Mouse (Mus musculus): ENCODE measurements at regions not wholly inside any gene's neighbourhood (a gene's known extent, or its start where the extent isn't known, plus 50 kb on each side); places are given as distances from the start of the nearest gene placed in this dataset.
"Not testable (repeated sequence)": the region's sequence is repeated elsewhere in the genome, so short reads cannot be mapped to it uniquely, and the experiment has no call there.

- Histone ChIP-seq H3K27me3 (no peaks in the 10 kb centered on the region), H3K4me2 (no peak overlapping the region), H3K27ac (no peak overlapping the region), H3K9ac (no peak overlapping the region), H3K9me3 (replicated peaks) (no peaks in the 10 kb centered on the region), H3K4me1 (replicated peaks) (no peaks in the 10 kb centered on the region), H3K4me3 (replicated peaks) (no peak overlapping the region), H3K36me3 (no peaks in the 10 kb centered on the region)
- ATAC-seq (ENCODE audit: low read depth): no peak
- no peak for DNase-seq
- 79% methylated on average over 14 of the region's 14 CpGs for whole genome bisulfite sequencing (ENCODE audit: insufficient replicate concordance)
Observed at GRCm38 (mm10) chr6:89095911-89096310, 193.9 kb downstream of the Tpra1 start.

- WGBS (ENCODE audit: insufficient replicate concordance): 72% methylated on average over 8 of the region's 8 CpGs
- Histone ChIP-seq H3K27me3 (no peaks in the 10 kb centered on the region), H3K4me3 (replicated peaks) (no peak overlapping the region), H3K9me3 (replicated peaks) (no peaks in the 10 kb centered on the region), H3K36me3 (no peaks in the 10 kb centered on the region), H3K9ac (no peak overlapping the region), H3K4me2 (no peak overlapping the region), H3K4me1 (replicated peaks) (no peaks in the 10 kb centered on the region), H3K27ac (no peak overlapping the region)
- ATAC-seq (ENCODE audit: low read depth): no peak
- no peak for DNase-seq
Observed at GRCm38 (mm10) chr6:89097531-89097930, 195.5 kb downstream of the Tpra1 start.

GRCm38 (mm10) chr6:89119241-89119640 is 217.2 kb downstream of the Tpra1 start:
- no peaks in the 10 kb centered on the region for H3K36me3 ChIP-seq
- H3K4me2 ChIP-seq: no peak overlapping the region
- H3K4me1 ChIP-seq (replicated peaks): no peaks in the 10 kb centered on the region
- no peaks in the 10 kb centered on the region for H3K27me3 ChIP-seq
- H3K9me3 ChIP-seq (replicated peaks): no peaks in the 10 kb centered on the region
- 36% methylated on average over 1 of the region's 1 CpGs for WGBS (ENCODE audit: insufficient replicate concordance)
- no peak overlapping the region for H3K9ac ChIP-seq
- no peak for ATAC-seq (ENCODE audit: low read depth)
- no peak for DNase-seq
- no peak overlapping the region for H3K4me3 ChIP-seq (replicated peaks)
- no peak overlapping the region for H3K27ac ChIP-seq

GRCm38 (mm10) chr6:89121023-89121745 is 219.1 kb downstream of the Tpra1 start:
- H3K36me3 ChIP-seq: no peaks in the 10 kb centered on the region
- H3K27ac ChIP-seq: no peak overlapping the region
- H3K4me1 ChIP-seq (replicated peaks): no peaks in the 10 kb centered on the region
- WGBS (ENCODE audit: insufficient replicate concordance): 54% methylated on average over 4 of the region's 4 CpGs
- no peaks in the 10 kb centered on the region for H3K9me3 ChIP-seq (replicated peaks)
- no peak for DNase-seq
- no peak overlapping the region for H3K4me3 ChIP-seq (replicated peaks)
- no peaks in the 10 kb centered on the region for H3K27me3 ChIP-seq
- no peak overlapping the region for H3K4me2 ChIP-seq
- no peak overlapping the region for H3K9ac ChIP-seq
- no peak for ATAC-seq (ENCODE audit: low read depth)

GRCm38 (mm10) chr6:89121746-89122070 is 219.7 kb downstream of the Tpra1 start:
- no peak overlapping the region for H3K9ac ChIP-seq
- H3K27me3 ChIP-seq: no peaks in the 10 kb centered on the region
- H3K4me2 ChIP-seq: no peak overlapping the region
- H3K27ac ChIP-seq: no peak overlapping the region
- H3K4me3 ChIP-seq (replicated peaks): no peak overlapping the region
- H3K9me3 ChIP-seq (replicated peaks): no peaks in the 10 kb centered on the region
- ATAC-seq (ENCODE audit: low read depth) (no peak), DNase-seq (no peak)
- no peaks in the 10 kb centered on the region for H3K36me3 ChIP-seq
- no peaks in the 10 kb centered on the region for H3K4me1 ChIP-seq (replicated peaks)
- WGBS (ENCODE audit: insufficient replicate concordance): 53% methylated on average over 3 of the region's 3 CpGs

- H3K27ac ChIP-seq: no peak overlapping the region
- H3K4me2 ChIP-seq: no peak overlapping the region
- no peaks in the 10 kb centered on the region for H3K9me3 ChIP-seq (replicated peaks)
- H3K4me3 ChIP-seq (replicated peaks): no peak overlapping the region
- ATAC-seq (ENCODE audit: low read depth) (no peak), DNase-seq (no peak)
- no peak overlapping the region for H3K9ac ChIP-seq
- WGBS (ENCODE audit: insufficient replicate concordance): 32% methylated on average over 9 of the region's 9 CpGs
- H3K36me3 ChIP-seq: no peaks in the 10 kb centered on the region
- no peaks in the 10 kb centered on the region for H3K4me1 ChIP-seq (replicated peaks)
- H3K27me3 ChIP-seq: no peaks in the 10 kb centered on the region
Observed at GRCm38 (mm10) chr6:89125916-89126315, 223.9 kb downstream of the Tpra1 start.

GRCm38 (mm10) chr6:89128141-89128540 is 226.1 kb downstream of the Tpra1 start:
- not testable (repeated sequence) for H3K36me3 ChIP-seq; DNase-seq; H3K4me2 ChIP-seq; ATAC-seq (ENCODE audit: low read depth); H3K27me3 ChIP-seq; H3K9me3 ChIP-seq (replicated peaks); H3K9ac ChIP-seq; H3K4me3 ChIP-seq (replicated peaks); H3K4me1 ChIP-seq (replicated peaks); H3K27ac ChIP-seq
- 57% methylated on average over 5 of the region's 5 CpGs for WGBS (ENCODE audit: insufficient replicate concordance)

- DNase-seq: no peak
- no peak for ATAC-seq (ENCODE audit: low read depth)
- no peak overlapping the region for H3K9ac ChIP-seq
- no peaks in the 10 kb centered on the region for H3K27me3 ChIP-seq
- no peaks in the 10 kb centered on the region for H3K9me3 ChIP-seq (replicated peaks)
- no peak overlapping the region for H3K4me2 ChIP-seq
- H3K27ac ChIP-seq: no peak overlapping the region
- WGBS (ENCODE audit: insufficient replicate concordance): 54% methylated on average over 3 of the region's 3 CpGs
- no peak overlapping the region for H3K4me3 ChIP-seq (replicated peaks)
- H3K36me3 ChIP-seq: no peaks in the 10 kb centered on the region
- no peaks in the 10 kb centered on the region for H3K4me1 ChIP-seq (replicated peaks)
Observed at GRCm38 (mm10) chr6:89140469-89140868, 222.0 kb downstream of the Plxna1 start.

GRCm38 (mm10) chr6:89153027-89153662 is 209.3 kb downstream of the Plxna1 start:
- no peak for ATAC-seq (ENCODE audit: low read depth)
- H3K27ac ChIP-seq: no peak overlapping the region
- no peak for DNase-seq
- H3K4me3 ChIP-seq (replicated peaks): no peak overlapping the region
- no peak overlapping the region for H3K9ac ChIP-seq
- 0 out of 2 replicates have a peak, but pooled peaks cover 3% of the 10 kb centered on the region for H3K9me3 ChIP-seq (replicated peaks)
- H3K27me3 ChIP-seq: no peaks in the 10 kb centered on the region
- H3K36me3 ChIP-seq: no peaks in the 10 kb centered on the region
- no peaks in the 10 kb centered on the region for H3K4me1 ChIP-seq (replicated peaks)
- no peak overlapping the region for H3K4me2 ChIP-seq
- 71% methylated on average over 11 of the region's 11 CpGs for WGBS (ENCODE audit: insufficient replicate concordance)

- no peak for ATAC-seq (ENCODE audit: low read depth)
- Histone ChIP-seq H3K4me1 (replicated peaks) (no peaks in the 10 kb centered on the region), H3K4me3 (replicated peaks) (no peak overlapping the region), H3K36me3 (no peaks in the 10 kb centered on the region), H3K9ac (no peak overlapping the region), H3K27me3 (no peaks in the 10 kb centered on the region), H3K9me3 (replicated peaks) (0 out of 2 replicates have a peak, but pooled peaks cover 3% of the 10 kb centered on the region), H3K27ac (no peak overlapping the region), H3K4me2 (no peak overlapping the region)
- no peak for DNase-seq
- WGBS (ENCODE audit: insufficient replicate concordance): 60% methylated on average over 1 of the region's 1 CpGs
Observed at GRCm38 (mm10) chr6:89157501-89157900, 204.9 kb downstream of the Plxna1 start.

- Histone ChIP-seq H3K9ac (no peak overlapping the region), H3K27ac (no peak overlapping the region), H3K4me3 (replicated peaks) (no peak overlapping the region), H3K36me3 (no peaks in the 10 kb centered on the region), H3K9me3 (replicated peaks) (0 out of 2 replicates have a peak, but pooled peaks cover 1% of the 10 kb centered on the region), H3K27me3 (no peaks in the 10 kb centered on the region), H3K4me1 (replicated peaks) (no peaks in the 10 kb centered on the region), H3K4me2 (no peak overlapping the region)
- 58% methylated on average over 7 of the region's 7 CpGs for WGBS (ENCODE audit: insufficient replicate concordance)
- DNase-seq (no peak), ATAC-seq (ENCODE audit: low read depth) (no peak)
Observed at GRCm38 (mm10) chr6:89160051-89160450, 202.4 kb downstream of the Plxna1 start.

GRCm38 (mm10) chr6:89161746-89162145 is 200.7 kb downstream of the Plxna1 start:
- Histone ChIP-seq H3K4me2 (no peak overlapping the region), H3K9me3 (replicated peaks) (no peaks in the 10 kb centered on the region), H3K4me1 (replicated peaks) (no peaks in the 10 kb centered on the region), H3K4me3 (replicated peaks) (no peak overlapping the region), H3K36me3 (no peaks in the 10 kb centered on the region), H3K9ac (no peak overlapping the region), H3K27me3 (no peaks in the 10 kb centered on the region), H3K27ac (no peak overlapping the region)
- 70% methylated on average over 1 of the region's 1 CpGs for WGBS (ENCODE audit: insufficient replicate concordance)
- DNase-seq (no peak), ATAC-seq (ENCODE audit: low read depth) (no peak)

Data from liver, embryonic 13.5 days (tissue).